Mouse (Mus musculus): ENCODE data around the gene Ccdc84. TPM values are rescaled to one million over a fixed set of nuclear protein-coding genes. Genes with fewer than 3 reads are reported as not detected.
"Not testable (repeated sequence)": the region's sequence is repeated elsewhere in the genome, so short reads cannot be mapped to it uniquely, and the experiment has no call there.

Ccdc84 gene
- total RNA-seq (2021) = 1 to 10 TPM; 5.0 to 5.7 TPM
- long read RNA-seq, experiment 1, partial matches to known transcripts = 0 of 1 reads
- long read RNA-seq, experiment 1, other reads (novel, unspliced or antisense) = 0 of 1 reads
- long read RNA-seq, experiment 2, partial matches to known transcripts = 0 of 2 reads
- long read RNA-seq, experiment 2, other reads (novel, unspliced or antisense) = 1 of 2 reads

- no peak for TF ChIP-seq CTCF (IDR thresholded peaks at IDR 0.05)
- intact Hi-C loops (cut with DNase I) = no loop called here
- no peak for DNase-seq
- peak within 1 kb of the TSS; percentile 97 for H3K27ac ChIP-seq
- peak within 1 kb of the TSS; percentile 98 for H3K4me3 ChIP-seq
These were observed at the start of gene Ccdc84 for GRCm38 (mm10) chr9:44418519-44419385. Gene Ccdc84, minus strand, starts transcription at chr9:44418569.

DNA sequence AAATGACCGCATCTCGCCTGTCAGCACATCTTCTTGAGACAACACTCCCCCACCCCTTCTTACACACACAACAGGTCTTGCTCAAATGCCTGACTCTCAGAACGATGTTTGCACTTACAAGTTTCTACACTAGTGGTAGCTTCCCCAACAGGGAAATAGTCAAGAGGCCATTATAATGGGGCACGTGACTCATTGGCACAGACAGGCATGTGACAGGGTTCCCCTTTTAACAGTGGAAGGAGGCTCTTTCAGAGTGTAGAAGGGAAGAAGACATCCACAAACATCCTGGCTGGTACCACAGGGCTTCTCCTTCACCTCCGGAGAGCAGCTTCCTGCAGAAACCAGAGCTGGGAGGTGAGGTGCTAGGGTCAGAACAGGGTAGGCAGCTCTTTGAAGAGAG, 43.6 kb upstream of the Ccdc84 start:
- intact Hi-C loops (cut with DNase I) = no loop called here

GRCm38 (mm10) chr9:44457035-44457742, 38.8 kb upstream of the Ccdc84 start:
- intact Hi-C loops (cut with DNase I) = no loop called here
- no peak for TF ChIP-seq CTCF (IDR thresholded peaks at IDR 0.05)
- no peak overlapping the region for H3K27ac ChIP-seq
- DNase-seq = no peak
- no peak overlapping the region for H3K4me3 ChIP-seq

More for the DNA sequence above, 43.6 kb upstream of the Ccdc84 start:
- TF ChIP-seq CTCF (IDR thresholded peaks at IDR 0.05) = no peak
- Histone ChIP-seq H3K4me3 (no peak overlapping the region), H3K27ac (no peak overlapping the region)
- DNase-seq = no peak

DNA sequence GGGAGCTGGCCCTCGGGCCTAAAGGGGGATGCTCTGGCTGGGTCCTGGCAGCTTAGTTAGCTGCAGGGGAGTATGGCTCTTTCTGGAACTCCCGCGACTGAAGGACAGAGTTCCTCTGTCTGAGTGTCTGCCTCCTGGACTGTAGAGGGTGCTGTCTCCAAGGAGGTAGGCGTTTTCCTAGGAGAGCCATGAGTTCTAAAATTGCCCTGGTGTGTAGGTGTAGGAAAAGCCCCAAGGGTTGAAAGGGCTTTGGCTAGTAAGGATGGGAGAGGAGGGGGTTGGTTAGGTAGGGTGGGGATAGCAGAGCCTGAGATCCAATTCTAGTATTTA, 36.5 kb upstream of the Ccdc84 start, which contains the start of gene Upk2:
TSS of gene Upk2 (minus strand) at position 86 of the 330 bp plus-strand sequence.
- Histone ChIP-seq H3K4me3 (peak within 1 kb of the TSS; percentile 39), H3K27ac (peak within 1 kb of the TSS; percentile 74)
- intact Hi-C loops (cut with DNase I) = loop anchor here (1.0 to 2.0 kb wide), 3 partner anchors 20 to 197 kb away; no protein-coding TSS in a partner anchor
- peak; percentile 57 for TF ChIP-seq CTCF (IDR thresholded peaks at IDR 0.05)
- peak; percentile 47 for DNase-seq

- peak overlapping the region; percentile 74 for H3K27ac ChIP-seq
- peak overlapping the region; percentile 39 for H3K4me3 ChIP-seq
- intact Hi-C loops (cut with DNase I) = loop anchor here (1.0 to 2.0 kb wide), 3 partner anchors 20 to 198 kb away; no protein-coding TSS in a partner anchor
- DNase-seq = peak; percentile 91
- peak; percentile 99 for TF ChIP-seq CTCF (IDR thresholded peaks at IDR 0.05)
These were observed 35.9 kb upstream of the Ccdc84 start for GRCm38 (mm10) chr9:44454132-44454890.

GRCm38 (mm10) chr9:44450387-44450786, 32.0 kb upstream of the Ccdc84 start:
- no peak for DNase-seq
- peak; percentile 59 for TF ChIP-seq CTCF (IDR thresholded peaks at IDR 0.05)
- no peak overlapping the region for H3K4me3 ChIP-seq
- H3K27ac ChIP-seq = no peak overlapping the region
- intact Hi-C loops (cut with DNase I) = no loop called here

DNA sequence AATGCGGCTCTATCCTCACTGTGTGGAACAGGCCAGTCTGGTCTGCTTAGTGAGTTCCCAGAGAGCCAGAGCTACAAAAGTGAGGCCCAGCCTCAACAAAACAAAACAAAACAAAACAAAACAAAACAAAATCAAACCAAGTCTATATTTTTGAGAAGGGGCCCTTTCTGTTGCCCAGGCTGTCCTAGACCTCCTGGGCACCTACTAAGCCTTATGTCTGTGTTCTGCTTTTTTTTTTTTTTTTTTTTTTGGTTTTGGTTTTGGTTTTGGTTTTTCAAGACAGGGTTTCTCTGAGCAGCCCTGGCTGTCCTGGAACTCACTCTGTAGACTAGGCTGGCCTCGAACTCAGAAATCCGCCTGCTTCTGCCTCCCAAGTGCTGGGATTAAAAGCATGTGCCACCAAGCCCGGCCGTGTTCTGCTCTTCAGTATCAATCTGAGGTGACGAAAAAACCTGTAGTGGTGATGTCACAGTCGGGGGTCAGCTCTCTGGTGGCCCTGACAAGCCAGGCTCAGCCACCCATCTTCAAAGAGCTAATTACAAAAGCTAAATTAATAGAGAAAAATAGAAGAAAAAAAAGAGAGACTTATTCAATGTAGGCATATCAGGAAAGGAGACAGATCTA, 26.1 kb upstream of the Ccdc84 start:
- H3K4me3 ChIP-seq; H3K27ac ChIP-seq; intact Hi-C loops (cut with DNase I); DNase-seq: not testable (repeated sequence)

DNA sequence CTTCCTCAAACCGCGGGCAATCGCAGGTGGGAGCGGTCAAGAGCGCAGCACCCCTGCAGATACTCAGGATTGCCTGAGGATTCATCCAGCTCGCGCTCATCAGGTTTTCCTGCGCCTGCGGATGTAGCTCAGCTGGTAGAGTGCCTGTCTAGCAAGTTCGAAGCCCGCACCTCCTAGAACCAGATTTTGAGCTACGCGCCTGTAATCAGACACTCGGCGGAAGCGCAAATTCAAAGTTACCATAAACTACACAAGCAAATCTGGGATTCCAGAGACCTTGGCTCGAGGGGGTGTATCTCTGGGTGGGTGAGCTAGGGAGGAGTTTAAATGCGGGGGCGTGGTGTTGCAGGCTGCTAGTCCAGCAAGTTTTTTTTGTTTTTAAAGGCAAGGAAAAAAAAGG, 22.6 kb upstream of the Ccdc84 start, which contains the start of gene Foxr1:
TSS of gene Foxr1 (minus strand) at position 176 of the 400 bp plus-strand sequence.
- no peak for TF ChIP-seq CTCF (IDR thresholded peaks at IDR 0.05)
- no peak for DNase-seq
- Histone ChIP-seq H3K4me3 (no peak within 1 kb of the TSS), H3K27ac (no peak within 1 kb of the TSS)
- intact Hi-C loops (cut with DNase I) = no loop called here

DNA sequence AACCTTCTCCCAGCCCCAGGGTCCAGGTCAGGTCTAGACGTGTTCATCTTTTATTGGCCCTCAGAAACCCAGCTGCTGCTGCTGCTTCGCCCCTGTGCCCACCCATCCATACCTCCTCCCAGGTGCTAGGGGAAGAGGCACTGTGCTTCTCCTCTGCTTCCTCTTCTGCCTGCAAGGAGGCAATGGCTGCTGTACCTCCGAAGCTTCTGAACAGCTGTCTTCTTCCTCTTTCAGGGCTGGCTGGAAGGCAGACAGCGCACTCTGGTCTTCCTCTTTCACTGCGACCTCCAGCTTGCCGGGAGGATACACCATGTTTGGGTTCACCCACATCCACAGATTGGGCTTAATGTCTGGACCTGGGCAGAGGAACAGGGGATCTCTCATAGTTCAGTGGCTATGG, 17.4 kb upstream of the Ccdc84 start:
- intact Hi-C loops (cut with DNase I) = no loop called here
- no peak for TF ChIP-seq CTCF (IDR thresholded peaks at IDR 0.05)
- DNase-seq = no peak
- Histone ChIP-seq H3K4me3 (no peak overlapping the region), H3K27ac (no peak overlapping the region)

DNA sequence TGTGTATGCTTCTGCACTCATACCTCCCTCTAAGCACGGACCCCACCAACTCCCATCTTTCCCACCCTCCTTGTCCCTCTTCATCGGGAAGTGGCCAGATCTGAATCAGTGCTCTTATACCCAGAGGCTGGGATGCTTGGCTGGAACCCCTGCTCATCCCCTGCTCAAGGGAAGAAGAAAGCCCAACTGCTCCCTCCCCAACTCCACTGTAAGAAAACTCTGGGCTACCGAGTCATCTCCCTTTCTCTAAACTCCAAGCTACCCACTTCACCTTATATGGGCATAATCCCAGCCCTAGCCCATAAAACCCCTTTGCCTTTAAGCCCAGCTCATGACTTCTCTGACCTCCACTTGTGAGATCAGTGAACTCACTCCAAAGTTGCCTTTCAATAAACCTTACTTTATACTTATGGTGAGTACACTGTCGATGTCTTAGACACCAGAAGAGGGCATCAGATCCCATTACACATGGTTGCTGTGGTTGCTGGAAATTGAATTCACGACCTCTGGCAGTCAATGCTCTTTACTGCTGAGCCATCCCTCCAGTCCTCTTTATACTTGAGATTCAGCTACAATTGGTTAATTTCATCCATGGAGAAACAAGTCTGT, 14.3 kb upstream of the Ccdc84 start:
- Histone ChIP-seq H3K27ac (no peak overlapping the region), H3K4me3 (no peak overlapping the region)
- TF ChIP-seq CTCF (IDR thresholded peaks at IDR 0.05) = no peak
- intact Hi-C loops (cut with DNase I) = no loop called here
- DNase-seq = no peak

DNA sequence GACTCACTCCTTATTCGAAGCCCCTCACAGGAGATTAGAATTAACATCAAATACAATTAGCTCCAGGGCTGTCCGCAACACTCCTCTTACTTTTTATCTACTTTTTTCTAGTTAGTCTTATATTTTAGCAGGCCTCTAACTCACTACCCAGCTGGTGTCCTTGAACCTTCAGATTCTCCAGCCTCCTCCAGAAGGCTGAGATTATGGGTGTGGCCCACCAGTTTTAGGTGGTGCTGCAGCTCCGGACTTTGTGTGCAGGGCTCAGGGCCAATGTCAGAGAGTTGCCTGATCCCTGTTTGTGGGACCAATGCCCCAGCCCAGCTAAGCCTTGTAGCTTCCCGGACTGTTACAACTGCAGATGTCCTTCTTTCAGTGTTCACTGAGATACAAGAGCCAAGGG, 5.2 kb upstream of the Ccdc84 start:
- DNase-seq = no peak
- intact Hi-C loops (cut with DNase I) = no loop called here
- TF ChIP-seq CTCF (IDR thresholded peaks at IDR 0.05) = no peak
- no peak overlapping the region for H3K27ac ChIP-seq
- no peak overlapping the region for H3K4me3 ChIP-seq
